Mouse (Mus musculus) CH12.LX (cell line): ENCODE measurements at regions not wholly inside any gene's neighbourhood (a gene's known extent, or its start where the extent isn't known, plus 50 kb on each side); places are given as distances from the start of the nearest gene placed in this dataset.
A peak's percentile ranks its signal among the peaks of the same experiment; 100 is the strongest.

Experiments used
- DNase-seq: peaks from one replicate; pipeline ENCODE4 v3.0.0-alpha.2; 2013; ENCODE audit errors: extremely low read depth
- H3K27ac ChIP-seq: 2 replicates; pipeline ENCODE4 v1.5.1; 2012; ENCODE audit warnings: low read depth, mild to moderate bottlenecking, control low read depth, moderate library complexity; ENCODE audit not compliant: insufficient read depth
- H3K27me3 ChIP-seq: replicated peaks from 2 replicates; pipeline ENCODE3; 2012; ENCODE audit warnings: inconsistent platforms
- H3K36me3 ChIP-seq, 2 experiments: replicated peaks in 1 of 2; 2 replicates each; pipeline versions ENCODE3 to v1.6.1; 2012; ENCODE audit warnings: inconsistent platforms in 1 of 2, low read length in 1 of 2, mild to moderate bottlenecking in 1 of 2, mixed read lengths in 1 of 2, moderate library complexity in 1 of 2; ENCODE audit not compliant: control insufficient read depth in 1 of 2, insufficient read depth in 1 of 2
- H3K4me1 ChIP-seq, 2 experiments: 2 replicates each; pipeline ENCODE4 v1.6.1; 2012; ENCODE audit warnings: inconsistent platforms in 1 of 2, moderate library complexity in 1 of 2; ENCODE audit not compliant: insufficient read depth in 2 of 2, control insufficient read depth in 1 of 2
- H3K4me2 ChIP-seq: 2 replicates; pipeline ENCODE4 v1.6.1; 2012; ENCODE audit warnings: low read depth, mild to moderate bottlenecking, control low read depth; ENCODE audit not compliant: poor library complexity, insufficient read depth, severe bottlenecking
- H3K4me3 ChIP-seq, 3 experiments: fragments of 150-350 bp in 1 of 3; sonication (generic) in 1 of 3; replicated peaks in 1 of 3; 2 replicates each; pipeline versions ENCODE3 to v1.5.1; 2011 to 2012; ENCODE audit warnings: low read depth in 2 of 3, low read length in 2 of 3, mild to moderate bottlenecking in 2 of 3, moderate library complexity in 2 of 3, control low read depth in 1 of 3, improper control_type of control experiment in 1 of 3, inconsistent platforms in 1 of 3, mixed read lengths in 1 of 3; ENCODE audit not compliant: poor library complexity in 1 of 3
- H3K79me2 ChIP-seq: replicated peaks from 2 replicates; pipeline ENCODE4 v1.6.1; 2012; ENCODE audit warnings: mild to moderate bottlenecking, moderate library complexity; ENCODE audit not compliant: control insufficient read depth, poor library complexity, insufficient read depth, severe bottlenecking; ENCODE audit errors: extremely low read depth
- H3K9ac ChIP-seq: 2 replicates; pipeline ENCODE4 v1.6.1; 2012; ENCODE audit warnings: low read depth, mild to moderate bottlenecking, control low read depth, moderate library complexity; ENCODE audit not compliant: insufficient read depth
- H3K9me3 ChIP-seq: replicated peaks from 2 replicates; pipeline ENCODE3; 2012; ENCODE audit warnings: low read length, inconsistent platforms, mixed read lengths
- CHD1 ChIP-seq: IDR thresholded peaks from 2 replicates; pipeline ENCODE4 v1.6.1; 2012; ENCODE audit warnings: low read depth, low read length, improper control_type of control experiment, inconsistent platforms
- CHD2 ChIP-seq: IDR thresholded peaks from 2 replicates; pipeline ENCODE4 v1.6.1; 2011; ENCODE audit warnings: low read length, improper control_type of control experiment
- CTCF ChIP-seq, 2 experiments: IDR thresholded peaks in 1 of 2; conservative IDR thresholded peaks in 1 of 2; 2 replicates each; pipeline ENCODE4 v1.5.1; 2011 to 2012; ENCODE audit warnings: low read depth in 2 of 2, low read length in 2 of 2, improper control_type of control experiment in 1 of 2, inconsistent platforms in 1 of 2, mild to moderate bottlenecking in 1 of 2, moderate library complexity in 1 of 2
- ELF1 ChIP-seq: IDR thresholded peaks from 2 replicates; pipeline ENCODE4 v1.6.1; 2014; ENCODE audit warnings: low read depth, mild to moderate bottlenecking, inconsistent platforms, low read length, improper control_type of control experiment
- JUND ChIP-seq: conservative IDR thresholded peaks from 2 replicates; pipeline ENCODE4 v1.6.1; 2011; ENCODE audit warnings: low read depth, low read length, improper control_type of control experiment
- KAT2A ChIP-seq: IDR thresholded peaks from 2 replicates; pipeline ENCODE4 v1.6.1; 2012; ENCODE audit warnings: low read length, improper control_type of control experiment, inconsistent platforms; ENCODE audit not compliant: insufficient replicate concordance
- MAFK ChIP-seq: IDR thresholded peaks from 2 replicates; pipeline ENCODE4 v1.6.1; 2011; ENCODE audit warnings: low read length, improper control_type of control experiment; ENCODE audit not compliant: insufficient replicate concordance
- MAX ChIP-seq: IDR thresholded peaks from 2 replicates; pipeline ENCODE4 v1.6.1; 2011; ENCODE audit warnings: low read length, improper control_type of control experiment
- MEF2A ChIP-seq: IDR thresholded peaks from 2 replicates; pipeline ENCODE4 v1.6.1; 2014; ENCODE audit warnings: low read depth, mild to moderate bottlenecking, inconsistent platforms, low read length, improper control_type of control experiment, borderline replicate concordance
- MXI1 ChIP-seq: IDR thresholded peaks from 2 replicates; pipeline ENCODE4 v1.6.1; 2011; ENCODE audit warnings: mild to moderate bottlenecking, low read depth, low read length, improper control_type of control experiment
- POLR2A ChIP-seq: IDR thresholded peaks from 2 replicates; pipeline ENCODE4 v1.6.1; 2011; ENCODE audit warnings: low read depth, mild to moderate bottlenecking, improper control_type of control experiment, low read length
- RCOR1 ChIP-seq: conservative IDR thresholded peaks from 2 replicates; pipeline ENCODE4 v1.6.1; 2012; ENCODE audit warnings: low read depth, mild to moderate bottlenecking, inconsistent platforms, low read length, improper control_type of control experiment
- SIN3A ChIP-seq: IDR thresholded peaks from 2 replicates; pipeline ENCODE4 v1.6.1; 2012; ENCODE audit warnings: low read length, improper control_type of control experiment, inconsistent platforms
- SMC3 ChIP-seq: IDR thresholded peaks from 2 replicates; pipeline ENCODE4 v1.6.1; 2011; ENCODE audit warnings: low read depth, low read length, improper control_type of control experiment
- UBTF ChIP-seq: IDR thresholded peaks from 2 replicates; pipeline ENCODE4 v1.6.1; 2012; ENCODE audit warnings: low read depth, mild to moderate bottlenecking, inconsistent platforms, low read length, improper control_type of control experiment, moderate library complexity
- ZC3H11A ChIP-seq: IDR thresholded peaks from 2 replicates; pipeline ENCODE4 v1.6.1; 2012; ENCODE audit warnings: low read depth, mild to moderate bottlenecking, inconsistent platforms, low read length, improper control_type of control experiment
- ZKSCAN1 ChIP-seq: IDR thresholded peaks from 2 replicates; pipeline ENCODE4 v1.6.1; 2012; ENCODE audit warnings: low read depth, inconsistent platforms, low read length, improper control_type of control experiment, borderline replicate concordance
- ZNF384 ChIP-seq: IDR thresholded peaks from 2 replicates; pipeline ENCODE4 v1.6.1; 2012; ENCODE audit warnings: low read depth, low read length, improper control_type of control experiment, inconsistent platforms
- dilution Hi-C: fragments of 300-500 bp; cut with MboI; formaldehyde crosslinking; loops from 2 replicates; pipeline ENCODE4 v1.14.3; 2020; ENCODE audit warnings: low sequenced_read_pairs; ENCODE audit not compliant: extremely low pct_unique_long_range_greater_than_20kb, extremely low pct_ligation_motif_present
- in situ Hi-C: fragments of 300-500 bp; cut with MboI; formaldehyde crosslinking; loops from 3 replicates; pipeline ENCODE4 v1.14.3; 2019; ENCODE audit warnings: low sequenced_read_pairs, low pct_ligation_motif_present, low pct_unique_long_range_greater_than_20kb, mixed read lengths

DNA sequence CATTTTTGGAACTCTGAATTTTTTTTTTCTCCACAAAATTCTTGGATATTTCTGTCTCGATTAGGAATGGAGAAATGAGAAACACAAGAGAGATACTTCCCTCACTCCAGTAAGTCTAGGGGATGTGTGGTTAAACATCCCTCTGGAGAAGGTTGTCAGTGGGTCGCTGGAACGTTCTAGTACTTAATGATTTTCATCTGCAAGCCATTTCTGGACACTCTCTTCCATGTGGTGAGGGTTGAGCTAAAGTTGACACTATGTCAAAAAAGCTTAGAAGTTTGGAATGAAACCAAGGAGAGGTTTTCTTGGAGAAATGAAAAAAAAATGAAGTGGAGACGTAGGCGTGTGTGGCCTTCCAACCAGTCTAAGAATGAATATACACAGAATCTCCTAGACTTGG lies 268.0 kb downstream of the Hhipl2 start:
- dilution Hi-C loops (no loop called here), in situ Hi-C loops (no loop called here)
- Histone ChIP-seq H3K4me2 (no peak overlapping the region), H3K27ac (no peak overlapping the region), H3K27me3 (no peaks in the 10 kb centered on the region), H3K9me3 (peaks cover 4% of the 10 kb centered on the region), H3K4me1 (no peaks in the 10 kb centered on the region), H3K79me2 (no peaks in the 10 kb centered on the region), H3K9ac (no peak overlapping the region), H3K4me3 (no peak overlapping the region), H3K36me3 (no peaks in the 10 kb centered on the region)
- TF ChIP-seq CHD2 (no peak), MEF2A (no peak), KAT2A (no peak), SMC3 (no peak), MAFK (no peak), CHD1 (no peak)
- DNase-seq: no peak

DNA sequence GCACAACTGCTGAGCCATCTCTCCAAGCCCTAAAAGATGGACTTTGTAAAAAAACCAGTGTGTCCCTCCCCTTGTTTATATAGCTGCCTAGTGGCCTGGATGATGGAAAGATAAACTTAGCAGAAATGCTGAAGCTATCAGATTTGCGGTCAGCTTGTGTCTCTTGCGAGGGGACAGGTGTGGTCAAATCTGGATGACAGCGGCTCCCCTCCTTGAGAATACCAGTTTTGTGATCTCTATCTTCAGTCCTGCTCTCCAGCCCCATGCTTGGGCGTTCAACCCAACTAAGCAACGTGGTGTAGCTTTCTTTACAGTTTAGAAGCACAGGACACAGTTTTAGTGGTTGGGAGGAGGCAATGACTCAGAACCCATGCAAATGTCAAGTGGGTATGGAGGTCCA lies 274.7 kb downstream of the Hhipl2 start:
- peak; percentile 45 for DNase-seq
- H3K79me2 ChIP-seq: no peaks in the 10 kb centered on the region
- in situ Hi-C loops (no loop called here), dilution Hi-C loops (no loop called here)
- no peak for TF ChIP-seq UBTF
- no peak for TF ChIP-seq MXI1
- TF ChIP-seq MAX: no peak
- TF ChIP-seq ZC3H11A: no peak
- TF ChIP-seq ELF1: no peak
- TF ChIP-seq JUND: no peak
- TF ChIP-seq RCOR1: no peak
- TF ChIP-seq SMC3: no peak
- no peak for TF ChIP-seq SIN3A
- TF ChIP-seq ZNF384: no peak
- TF ChIP-seq POLR2A: no peak
- no peak for TF ChIP-seq CTCF (conservative IDR thresholded peaks at IDR 0.05 in 1 of 2, IDR thresholded peaks at IDR 0.05 in 1 of 2; ENCODE audit: low read depth in 2 of 2, low read length in 2 of 2)
- no peak for TF ChIP-seq ZKSCAN1
- H3K27me3 ChIP-seq: no peaks in the 10 kb centered on the region
- no peaks in the 10 kb centered on the region for H3K36me3 ChIP-seq
- no peak overlapping the region for H3K4me3 ChIP-seq
- H3K9me3 ChIP-seq: no peaks in the 10 kb centered on the region
- H3K4me1 ChIP-seq: peaks cover 5 to 23% of the 10 kb centered on the region in 2 experiments; a peak in 2 of 4 replicates
- no peak overlapping the region for H3K4me2 ChIP-seq
- no peak overlapping the region for H3K27ac ChIP-seq
- no peak overlapping the region for H3K9ac ChIP-seq
